Mouse (Mus musculus) hindbrain, postnatal 0 days (tissue): ENCODE results near the gene Pyy. TPM values are rescaled to one million over a fixed set of nuclear protein-coding genes. Genes with fewer than 3 reads are reported as not detected.
A peak's percentile ranks its signal among the peaks of the same experiment; 100 is the strongest.

Source experiments
- ATAC-seq: fragments of 200-750 bp; cut with Nextera tagmentation; 2 replicates; pipeline ENCODE4 v1.8.0; 2017; ENCODE audit warnings: mild to moderate bottlenecking, moderate TSS enrichment, moderate library complexity
- DNase-seq: peaks from one replicate; pipeline ENCODE4 v3.0.0-alpha.2; 2015; ENCODE audit warnings: low spot score
- H3K27ac ChIP-seq: fragments of 300-500 bp; sonication (generic); 2 replicates; pipeline ENCODE4 v1.5.1; 2014; ENCODE audit warnings: mild to moderate bottlenecking
- H3K27me3 ChIP-seq: fragments of 300-500 bp; sonication (generic); 2 replicates; pipeline ENCODE4 v1.6.1; 2014; ENCODE audit warnings: low read length, mixed read lengths; ENCODE audit not compliant: insufficient read depth
- H3K36me3 ChIP-seq: fragments of 300-500 bp; sonication (generic); 2 replicates; pipeline ENCODE4 v1.6.1; 2014; ENCODE audit warnings: low read length, mixed read lengths; ENCODE audit not compliant: insufficient read depth
- H3K4me1 ChIP-seq: fragments of 300-500 bp; sonication (generic); 2 replicates; pipeline ENCODE4 v1.6.1; 2014; ENCODE audit warnings: antibody characterized with exemption, low read length, mixed read lengths; ENCODE audit not compliant: insufficient read depth
- H3K4me2 ChIP-seq: fragments of 300-500 bp; sonication (generic); 2 replicates; pipeline ENCODE4 v1.6.1; 2014; ENCODE audit warnings: low read depth, mild to moderate bottlenecking, low read length, moderate library complexity, mixed read lengths
- H3K4me3 ChIP-seq: fragments of 300-500 bp; sonication (generic); 2 replicates; pipeline ENCODE4 v1.5.1; 2014; ENCODE audit warnings: low read length
- H3K9ac ChIP-seq: fragments of 300-500 bp; sonication (generic); replicated peaks from 2 replicates; pipeline ENCODE4 v1.6.1; 2014; ENCODE audit warnings: mild to moderate bottlenecking, low read length, moderate library complexity, mixed read lengths
- H3K9me3 ChIP-seq: fragments of 300-500 bp; sonication (generic); 2 replicates; pipeline ENCODE4 v1.6.1; 2016; ENCODE audit warnings: low read length, mixed read lengths
- CTCF ChIP-seq: IDR thresholded peaks from 2 replicates; pipeline ENCODE4 v1.5.1; 2016; ENCODE audit warnings: antibody characterized with exemption, control low read depth, low read depth
- WGBS: fragments of 180-500 bp; shearing (Covaris S2); extraction: QIAGEN DNeasy Blood & Tissue Kit; methylation state at CpG from one replicate; pipeline ENCODE4 v1.1.7; 2014; 5-methylcytosine and 5-hydroxymethylcytosine counted together
- polyA plus RNA-seq: library from polyadenylated mRNA; unstranded; fragments of >200 nt; fragmentation: Nextera tagmentation; extraction: Ambion mirVana; gene quantifications from 2 replicates; pipeline ENCODE4 v1.2.1, GENCODE M21; 2015
- total RNA-seq: library from RNA; depleted of rRNA; stranded (reverse); fragments of >200 nt; gene quantifications from 2 replicates; pipeline ENCODE4 v1.2.3, GENCODE M21; 2014

The Pyy gene
- total and polyA plus RNA-seq, 2 experiments from 2014 or later = 9.5 to 25.8 TPM

DNA sequence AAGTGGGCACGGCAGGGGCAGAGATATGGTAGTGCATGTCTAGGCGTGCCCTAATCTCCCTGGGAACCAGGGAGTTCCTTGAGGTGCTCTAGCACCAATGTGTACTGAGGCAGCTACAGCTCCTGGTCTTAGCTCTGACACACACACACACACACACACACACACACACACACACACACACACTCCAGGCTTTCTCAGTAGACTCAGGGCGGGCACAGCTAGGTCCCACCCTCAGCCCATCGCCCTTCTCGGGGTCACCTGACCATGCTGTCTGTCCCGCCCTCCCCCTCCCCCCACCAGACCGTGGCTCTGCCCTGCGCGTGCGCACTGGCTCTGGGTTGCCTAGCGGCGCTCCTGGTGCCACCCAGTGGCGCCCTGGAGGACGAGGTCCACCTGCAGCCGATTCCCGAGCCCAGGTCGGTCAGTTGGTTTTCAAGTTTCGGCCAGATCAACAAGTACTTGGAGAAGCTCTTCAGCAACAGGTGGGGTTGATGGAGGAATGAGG lies 10.7 kb downstream of the Pyy start:
- peak overlapping the region; percentile 56 for H3K4me2 ChIP-seq
- H3K9me3 ChIP-seq = no peaks in the 10 kb centered on the region
- H3K4me3 ChIP-seq = peak overlapping the region; percentile 26
- peak; percentile 93 for DNase-seq
- peak; percentile 78 for TF ChIP-seq CTCF
- H3K4me1 ChIP-seq = 0 out of 2 replicates have a peak, but pooled peaks cover 5% of the 10 kb centered on the region
- peak overlapping the region; percentile 31; the same call in 1 of the 2 replicates for H3K9ac ChIP-seq
- H3K27me3 ChIP-seq = no peaks in the 10 kb centered on the region
- 5% methylated on average over 18 of the region's 18 CpGs for WGBS
- peak; percentile 92 for ATAC-seq
- no peak overlapping the region for H3K27ac ChIP-seq
- no peaks in the 10 kb centered on the region for H3K36me3 ChIP-seq

DNA sequence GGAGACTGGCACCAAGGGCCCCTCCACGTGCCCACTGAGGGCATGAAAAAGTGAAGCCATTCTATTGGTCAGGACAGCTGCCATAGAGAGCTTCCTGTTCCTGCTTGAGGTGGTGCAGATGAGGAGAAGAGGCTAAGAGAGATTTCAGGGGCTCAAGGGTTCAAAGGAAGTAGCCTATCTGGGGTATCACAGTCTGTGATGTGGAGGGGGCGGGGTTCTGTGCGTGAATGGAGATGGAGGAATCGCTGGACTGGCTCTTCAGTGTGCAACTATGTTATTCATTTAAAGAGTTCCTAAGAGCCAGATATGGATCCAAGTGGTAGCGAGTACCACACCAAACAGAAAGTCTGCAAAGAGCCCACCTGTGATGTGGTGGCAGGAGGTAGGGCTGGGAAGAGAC lies 11.2 kb downstream of the Pyy start:
- Histone ChIP-seq H3K36me3 (no peaks in the 10 kb centered on the region), H3K27me3 (no peaks in the 10 kb centered on the region), H3K9ac (no peak overlapping the region), H3K27ac (no peak overlapping the region), H3K4me3 (peak overlapping the region; percentile 26; the same call in 1 of the 2 replicates), H3K4me1 (0 out of 2 replicates have a peak, but pooled peaks cover 5% of the 10 kb centered on the region), H3K9me3 (no peaks in the 10 kb centered on the region), H3K4me2 (peak overlapping the region; percentile 56)
- 0 out of 2 replicates have a peak, but pooled peaks have one; percentile 4 for ATAC-seq
- no peak for TF ChIP-seq CTCF
- whole genome bisulfite sequencing = 72% methylated on average over 5 of the region's 5 CpGs
- no peak for DNase-seq

DNA sequence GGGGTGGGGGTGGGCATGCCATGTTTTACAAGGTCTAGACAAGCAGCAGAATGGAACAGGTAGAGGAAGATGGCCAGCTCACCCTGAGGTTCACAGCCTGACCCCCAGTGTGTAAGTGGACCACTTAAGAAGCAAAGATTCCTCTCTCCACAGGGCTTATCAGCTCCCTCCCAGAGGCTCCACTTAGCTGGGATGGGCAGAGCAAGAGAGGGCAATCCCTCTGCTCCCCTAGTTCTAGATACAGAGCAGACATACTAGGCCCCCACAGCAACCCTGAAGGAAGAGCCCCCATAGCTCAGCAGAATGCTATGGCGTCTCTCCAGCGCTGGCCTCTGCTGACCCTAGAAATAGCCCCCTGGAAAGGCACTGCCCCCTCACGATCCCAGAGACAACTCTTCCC lies 12.0 kb downstream of the Pyy start:
- 0 out of 2 replicates have a peak, but pooled peaks cover 5% of the 10 kb centered on the region for H3K4me1 ChIP-seq
- no peaks in the 10 kb centered on the region for H3K36me3 ChIP-seq
- no peak for DNase-seq
- H3K4me3 ChIP-seq = no peak overlapping the region
- H3K9ac ChIP-seq = no peak overlapping the region
- H3K27me3 ChIP-seq = no peaks in the 10 kb centered on the region
- no peak for TF ChIP-seq CTCF
- 88% methylated on average over 3 of the region's 3 CpGs for WGBS
- H3K4me2 ChIP-seq = no peak overlapping the region
- no peak overlapping the region for H3K27ac ChIP-seq
- no peak for ATAC-seq
- no peaks in the 10 kb centered on the region for H3K9me3 ChIP-seq

DNA sequence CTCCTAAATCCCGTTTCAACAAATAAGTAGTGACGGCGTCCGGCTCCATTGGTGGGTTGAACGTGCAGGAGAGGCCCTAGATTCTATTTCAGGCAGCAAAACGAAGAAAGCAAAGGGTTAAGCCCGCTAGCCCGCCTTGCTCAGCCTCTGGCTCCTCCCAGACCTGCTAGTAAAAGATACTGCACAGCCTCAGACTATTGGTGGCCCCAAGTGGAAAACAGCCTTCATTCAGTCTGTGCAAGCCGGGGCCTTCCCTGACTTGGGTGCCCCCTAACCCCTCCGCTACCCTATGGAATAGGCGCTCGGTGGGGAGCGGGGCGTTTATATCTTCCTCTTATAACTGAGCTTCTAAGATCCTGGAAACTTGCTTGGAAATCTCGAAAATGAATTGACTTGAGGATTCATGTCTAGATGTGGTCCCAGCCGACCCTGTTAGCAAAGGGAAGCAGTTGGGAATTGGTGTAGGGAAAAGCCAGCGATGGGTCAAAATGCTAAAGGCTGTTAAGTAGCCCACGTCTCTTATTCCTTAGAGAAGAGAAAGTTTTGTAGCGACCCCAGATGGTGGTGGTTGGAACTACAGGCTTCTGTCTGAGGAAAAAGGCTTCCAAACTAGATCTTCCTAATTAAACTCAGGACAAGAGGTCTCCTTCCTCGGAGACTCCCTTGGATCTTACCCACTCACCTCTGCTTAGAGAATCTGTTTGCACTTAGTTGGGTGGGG lies 18.4 kb downstream of the Pyy start:
- Histone ChIP-seq H3K4me1 (no peaks in the 10 kb centered on the region), H3K4me2 (peak overlapping the region; percentile 90), H3K27ac (peak overlapping the region; percentile 95), H3K27me3 (no peaks in the 10 kb centered on the region), H3K36me3 (no peaks in the 10 kb centered on the region), H3K9me3 (no peaks in the 10 kb centered on the region), H3K4me3 (peak overlapping the region; percentile 72), H3K9ac (peak overlapping the region; percentile 76)
- TF ChIP-seq CTCF = peak; percentile 70
- ATAC-seq (peak; percentile 19; the same call in 1 of the 2 replicates), DNase-seq (peak; percentile 85)
- WGBS = under 1% methylated on average over 20 of the region's 20 CpGs

DNA sequence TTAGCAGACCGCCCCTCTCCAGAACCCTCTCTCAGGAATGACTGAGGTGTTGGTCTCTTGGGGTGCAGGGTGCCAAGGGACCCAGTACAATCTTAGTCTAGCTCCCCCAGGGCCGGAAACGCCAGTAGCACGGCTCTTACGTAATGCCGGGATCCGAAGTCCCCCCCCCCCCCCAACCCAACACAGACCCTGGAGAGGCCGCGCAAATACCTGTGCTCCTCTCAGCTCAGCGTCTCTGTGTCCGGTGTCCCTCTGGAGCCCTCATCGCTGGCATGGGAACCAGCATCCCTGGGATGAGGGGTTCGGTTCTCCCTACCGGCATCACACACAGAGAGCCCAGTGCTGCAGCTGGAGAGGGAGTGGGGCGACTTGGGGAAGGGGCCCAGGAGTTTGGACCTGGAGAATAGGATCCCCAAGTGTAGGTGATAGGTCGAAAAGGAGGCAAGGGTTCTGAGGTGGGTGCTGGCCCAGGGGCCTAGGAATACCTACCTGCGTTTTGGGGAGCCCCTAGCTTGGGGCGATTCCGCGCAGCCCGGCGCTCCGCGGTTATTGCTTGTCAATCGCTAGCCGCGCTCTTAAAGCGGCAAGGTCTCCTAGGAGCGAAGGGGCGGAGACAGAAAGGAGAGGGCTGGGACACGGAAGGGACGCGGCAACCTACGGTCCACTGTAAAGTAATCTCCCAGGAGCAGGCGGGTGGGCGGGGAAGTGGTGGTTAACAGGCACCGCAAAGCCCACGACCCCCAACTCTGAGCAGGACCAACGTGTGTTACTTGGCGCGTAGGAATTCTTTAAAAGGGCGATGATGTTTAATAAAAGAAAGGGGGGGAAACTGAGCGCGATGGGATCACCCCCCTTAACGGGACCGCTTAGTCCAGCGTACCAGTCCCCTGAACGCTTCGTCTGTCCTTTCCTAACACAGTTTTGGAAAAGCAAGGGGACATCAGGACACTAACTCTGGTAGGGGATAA lies 19.4 kb downstream of the Pyy start, which contains the start of gene Mpp2:
Mpp2 (minus strand) TSS at position 585 of the 968 bp plus-strand sequence.
- WGBS = 0% methylated on average over 49 of the region's 49 CpGs

DNA sequence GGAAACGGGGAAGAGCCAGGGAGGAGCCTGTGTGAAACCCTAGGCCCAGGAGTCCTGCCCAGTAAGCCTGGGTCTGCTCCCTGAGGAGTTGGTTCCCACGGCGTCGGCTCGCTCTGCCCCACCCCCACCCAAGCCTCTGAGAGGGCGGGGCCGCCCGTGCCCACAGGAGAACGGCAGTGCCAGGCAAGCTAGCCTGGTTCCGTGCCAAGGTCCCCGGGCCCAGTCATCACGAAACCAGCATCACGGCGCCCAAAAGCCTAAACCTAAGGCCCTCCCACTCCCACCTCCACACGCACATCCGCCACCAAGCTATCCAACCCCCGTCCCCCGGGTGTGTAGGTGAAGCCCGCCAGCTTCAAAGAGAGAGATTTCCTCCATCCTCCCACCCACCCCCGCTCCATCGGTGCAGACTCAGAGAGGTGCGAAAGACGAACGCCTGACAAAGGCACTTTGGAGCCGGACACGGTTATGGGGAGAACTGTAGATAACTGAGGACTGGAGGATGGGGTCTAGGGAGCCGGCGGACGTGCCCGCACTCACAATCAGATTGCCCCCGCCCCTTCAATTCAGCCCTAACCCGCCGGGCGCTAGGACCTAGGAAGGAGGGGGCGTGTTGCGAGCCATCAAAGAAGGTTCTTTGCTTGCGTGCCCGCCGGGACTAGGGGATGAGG lies 20.4 kb downstream of the Pyy start:
- TF ChIP-seq CTCF = no peak
- Histone ChIP-seq H3K4me1 (0 out of 2 replicates have a peak, but pooled peaks cover 7% of the 10 kb centered on the region), H3K27me3 (no peaks in the 10 kb centered on the region), H3K4me2 (peak overlapping the region; percentile 90), H3K27ac (peak overlapping the region; percentile 95), H3K36me3 (no peaks in the 10 kb centered on the region), H3K4me3 (peak overlapping the region; percentile 72), H3K9ac (peak overlapping the region; percentile 76), H3K9me3 (no peaks in the 10 kb centered on the region)
- peak; percentile 86 for ATAC-seq
- peak; percentile 94 for DNase-seq
- 2% methylated on average over 39 of the region's 39 CpGs for WGBS

More for the DNA sequence above, 19.4 kb downstream of the Pyy start, which contains the start of gene Mpp2:
- Histone ChIP-seq H3K4me3 (peak within 1 kb of the TSS; percentile 72), H3K4me1 (no peaks in the 10 kb centered on the region), H3K27me3 (no peaks in the 10 kb centered on the region), H3K9me3 (no peaks in the 10 kb centered on the region), H3K9ac (peak within 1 kb of the TSS; percentile 76), H3K36me3 (no peaks in the 10 kb centered on the region), H3K4me2 (peak within 1 kb of the TSS; percentile 90), H3K27ac (peak within 1 kb of the TSS; percentile 95)
- no peak for TF ChIP-seq CTCF
- ATAC-seq (peak; percentile 57), DNase-seq (peak; percentile 87)
